Mouse (Mus musculus) spleen, adult 2 months (tissue): ENCODE measurements around the gene Dmxl2.

Experiments
- CTCF ChIP-seq: fragments of 200-500 bp; IDR thresholded peaks from 2 replicates; pipeline ENCODE4 v1.5.1; 2011; ENCODE audit warnings: mild to moderate bottlenecking, inconsistent platforms; ENCODE audit not compliant: insufficient read depth, insufficient read length, insufficient replicate concordance; ENCODE audit errors: extremely low read depth
- POLR2A ChIP-seq: fragments of 200-500 bp; IDR thresholded peaks from 2 replicates; pipeline ENCODE4 v1.6.1; 2011; ENCODE audit warnings: low read depth, low read length, inconsistent platforms

GRCm38 (mm10) chr9:54474031-54474430 lies 27.4 kb downstream of the Dmxl2 start:
- no peak for TF ChIP-seq CTCF
- no peak for TF ChIP-seq POLR2A
